Mouse (Mus musculus): ENCODE measurements at regions not wholly inside any gene's neighbourhood (a gene's known extent, or its start where the extent isn't known, plus 50 kb on each side); places are given as distances from the start of the nearest gene placed in this dataset.

GRCm38 (mm10) chr3:129449928-129450327, 82.2 kb upstream of the Elovl6 start:
- DNase-seq (ENCODE audit: low read depth, low spot score), result no peak

- no peak for DNase-seq (ENCODE audit: low read depth, low spot score)
These were observed 81.5 kb upstream of the Elovl6 start for GRCm38 (mm10) chr3:129450671-129451070.

GRCm38 (mm10) chr3:129470088-129470487, 62.1 kb upstream of the Elovl6 start:
- peak; percentile 12 for DNase-seq (ENCODE audit: low read depth, low spot score)

GRCm38 (mm10) chr3:129471332-129471731, 60.8 kb upstream of the Elovl6 start:
- DNase-seq (ENCODE audit: low read depth, low spot score), result no peak

- DNase-seq (ENCODE audit: low read depth, low spot score), result no peak
These were observed 60.1 kb upstream of the Elovl6 start for GRCm38 (mm10) chr3:129472008-129472407.

- no peak for DNase-seq (ENCODE audit: low read depth, low spot score)
These were observed 57.7 kb upstream of the Elovl6 start for GRCm38 (mm10) chr3:129474451-129474850.

GRCm38 (mm10) chr3:129476250-129476649, 55.9 kb upstream of the Elovl6 start:
- DNase-seq (ENCODE audit: low read depth, low spot score), result no peak

GRCm38 (mm10) chr3:129478093-129478492, 54.1 kb upstream of the Elovl6 start:
- no peak for DNase-seq (ENCODE audit: low read depth, low spot score)

- DNase-seq (ENCODE audit: low read depth, low spot score), result no peak
These were observed 50.9 kb upstream of the Elovl6 start for GRCm38 (mm10) chr3:129481293-129481692.
